Mouse (Mus musculus) regulatory T cell (primary cell): Measurements from ENCODE around the gene Ldlrad1.

Source experiments
- in situ Hi-C: fragments of 300-600 bp; cut with MboI, MseI; formaldehyde crosslinking; loops from one replicate; pipeline ENCODE4 v1.15.1; 2025; ENCODE audit warnings: high pct_unique_total_duplicates

Gene Ldlrad1

DNA sequence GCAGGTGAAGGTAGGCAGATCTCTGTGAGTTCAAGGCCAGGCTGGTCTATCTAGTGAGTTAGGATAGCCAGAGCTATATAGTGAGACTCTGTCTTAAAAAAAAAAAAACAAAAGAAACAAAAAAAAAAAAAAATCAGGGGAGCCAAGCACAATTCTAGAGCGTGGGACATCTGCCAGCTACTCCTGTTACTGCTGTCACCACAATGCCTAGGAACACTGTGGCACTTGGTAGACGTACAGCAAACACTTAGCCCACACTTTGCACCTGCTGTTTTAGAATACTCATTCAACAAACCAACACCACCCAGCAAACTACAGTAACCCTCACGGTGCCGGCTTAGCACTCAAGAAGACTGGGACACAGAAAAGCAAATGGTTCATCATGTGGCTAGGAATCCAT is 2.5 kb downstream of the Ldlrad1 start:
- in situ Hi-C loops = no loop called here

DNA sequence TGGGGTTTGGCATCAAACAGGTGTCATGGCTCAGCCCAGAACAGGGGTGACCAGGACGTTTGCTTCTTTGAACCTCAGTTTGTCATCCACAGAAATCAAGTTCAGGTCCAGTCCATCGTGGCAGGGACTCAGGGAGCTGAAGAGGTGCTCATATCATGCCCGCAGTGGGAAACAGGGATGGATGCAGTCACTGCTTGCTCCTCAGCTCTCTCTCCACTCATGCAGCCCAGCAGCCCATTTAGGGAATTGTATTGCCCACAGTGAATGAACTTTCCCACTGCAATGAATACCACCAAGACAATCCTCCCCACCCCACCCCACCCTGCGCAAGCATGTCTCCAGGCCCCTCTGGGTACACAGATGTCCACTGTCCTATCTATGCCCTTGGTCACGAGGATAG is 3.0 kb downstream of the Ldlrad1 start:
- in situ Hi-C loops = no loop called here

GRCm38 (mm10) chr4:107213279-107214011 is 4.5 kb downstream of the Ldlrad1 start:
- in situ Hi-C loops = no loop called here

DNA sequence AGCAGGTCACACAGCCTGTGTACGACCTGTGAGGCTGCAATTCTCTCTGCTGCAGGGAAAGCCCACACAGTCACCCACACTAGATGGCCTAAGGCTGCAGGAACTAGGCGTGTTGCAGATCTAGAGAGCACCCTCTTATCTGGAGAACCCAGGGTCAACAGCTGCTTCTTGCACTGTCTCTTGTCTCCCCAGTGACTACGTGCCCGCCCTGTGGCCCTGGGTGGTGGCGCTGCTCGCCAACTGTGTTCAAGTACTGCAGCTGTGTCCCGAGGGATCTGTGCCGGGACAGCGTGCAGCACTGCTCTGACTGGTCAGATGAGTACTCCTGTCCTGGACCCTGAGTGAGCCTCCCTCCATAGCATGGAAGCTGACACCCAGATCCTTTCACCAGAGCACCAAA is 8.6 kb downstream of the Ldlrad1 start:
- in situ Hi-C loops = no loop called here

GRCm38 (mm10) chr4:107221524-107221923 is 12.5 kb downstream of the Ldlrad1 start:
- in situ Hi-C loops = no loop called here

DNA sequence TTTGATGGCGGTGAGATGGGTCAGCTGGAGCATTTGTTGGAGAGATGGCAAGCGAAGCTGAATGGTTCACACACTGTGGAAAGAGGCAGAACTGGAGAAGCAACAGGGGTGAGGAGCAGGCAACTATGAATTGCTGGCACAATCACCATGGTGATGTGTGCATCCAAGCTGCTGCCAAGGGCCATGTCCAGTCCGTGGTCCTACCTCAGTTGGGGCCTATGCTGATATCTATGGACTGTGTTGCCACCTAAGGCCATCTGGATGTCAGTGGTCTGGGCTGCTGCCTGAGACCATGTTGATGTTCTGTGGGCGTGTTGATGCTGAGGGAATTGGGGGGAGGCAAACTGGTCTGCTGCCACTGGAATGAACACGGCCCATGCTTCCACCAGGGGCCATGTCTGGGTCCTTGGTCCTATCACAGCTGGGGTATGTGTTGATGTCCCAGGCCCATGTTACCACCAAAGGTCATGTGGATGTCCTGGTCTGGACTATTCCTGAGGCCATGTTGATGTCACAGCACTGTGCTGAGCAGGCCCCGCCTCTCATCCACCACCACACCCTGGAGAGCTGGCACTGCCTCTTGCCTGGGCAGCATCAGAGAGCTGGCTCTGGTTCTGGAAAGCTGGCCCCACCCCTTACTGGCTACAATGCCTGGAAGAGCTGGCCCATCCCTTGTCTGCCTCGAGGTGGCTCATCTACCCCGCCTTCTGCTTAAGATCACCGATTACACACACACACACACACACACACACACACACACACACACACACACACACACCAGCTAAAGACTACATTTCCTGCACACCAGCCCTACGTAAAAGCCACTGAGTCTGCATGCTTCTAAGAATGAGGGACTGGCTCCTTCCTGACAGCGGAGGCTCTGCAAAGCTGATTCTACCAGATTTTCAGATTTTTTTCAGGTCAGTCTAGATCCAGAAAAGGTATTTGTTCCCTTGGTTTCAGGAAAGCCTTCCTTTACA is 14.5 kb downstream of the Ldlrad1 start:
- in situ Hi-C loops = no loop called here

GRCm38 (mm10) chr4:107226313-107226712 is 17.3 kb downstream of the Ldlrad1 start:
- in situ Hi-C loops = no loop called here

GRCm38 (mm10) chr4:107232219-107232618 is 23.2 kb downstream of the Ldlrad1 start:
- in situ Hi-C loops = no loop called here

DNA sequence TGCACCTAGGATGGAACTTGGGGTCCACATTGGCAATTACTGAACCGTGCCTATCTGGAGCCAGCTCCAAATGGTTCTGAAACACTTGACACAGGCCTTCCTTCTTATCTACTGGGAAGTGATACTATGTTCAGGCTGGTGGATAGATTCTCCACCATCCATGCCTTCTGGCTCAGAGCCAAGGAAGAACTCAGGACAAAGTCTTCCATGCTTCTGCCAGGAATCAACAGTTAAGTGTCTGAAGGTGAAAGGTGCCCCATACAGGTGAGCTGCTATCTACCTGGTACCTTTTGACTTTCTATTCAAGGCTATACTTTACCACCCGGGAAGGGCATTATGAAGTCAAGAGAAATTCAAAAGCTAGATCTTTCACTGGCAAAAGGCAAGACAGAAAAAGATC is 29.3 kb downstream of the Ldlrad1 start:
- in situ Hi-C loops = no loop called here

- in situ Hi-C loops = no loop called here
These were observed 31.2 kb downstream of the Ldlrad1 start for GRCm38 (mm10) chr4:107240196-107240595.

DNA sequence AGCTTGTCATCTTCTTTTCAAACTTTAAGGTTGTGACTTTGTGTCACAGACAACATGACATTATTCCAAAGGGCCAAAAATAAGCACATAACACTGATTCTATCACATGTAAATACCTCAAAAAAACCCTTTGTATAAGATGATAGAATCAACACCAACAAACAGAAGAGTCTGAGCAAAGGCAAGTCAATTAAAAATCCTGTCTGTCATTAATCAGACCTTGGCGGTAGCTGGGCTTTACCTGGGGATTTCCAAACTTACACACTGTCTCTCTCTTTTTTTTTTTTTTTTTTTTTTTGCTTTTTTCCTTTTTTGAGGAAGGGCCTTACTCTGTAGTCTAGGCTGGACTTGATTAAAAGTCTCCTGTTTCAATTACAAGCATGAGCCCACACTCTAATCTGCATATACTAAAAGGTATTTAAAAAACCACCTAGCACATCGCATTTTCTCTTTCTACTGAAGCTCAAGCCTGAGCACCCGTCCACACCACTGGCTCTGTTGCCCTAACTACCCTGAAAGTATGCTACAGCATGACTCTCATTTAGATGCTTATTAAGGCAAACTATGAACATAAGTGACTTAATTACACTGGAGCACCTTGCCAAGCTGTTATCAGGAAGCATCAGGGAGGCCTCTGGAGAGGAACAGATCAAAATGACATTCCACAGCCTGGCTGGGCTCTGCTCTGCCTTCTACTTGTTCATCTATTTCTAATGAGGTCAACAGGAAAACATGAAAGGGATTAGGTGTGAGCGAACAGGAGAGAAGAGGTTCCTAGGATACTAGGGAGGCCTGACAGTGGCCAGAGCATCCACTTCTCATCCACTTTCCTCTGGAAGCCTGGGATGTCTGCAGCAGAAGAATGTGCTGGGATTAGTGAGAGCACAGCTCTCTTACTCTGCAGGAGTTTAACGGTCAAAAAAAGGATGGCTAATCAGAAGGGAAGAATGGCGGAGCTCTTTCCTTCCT is 34.7 kb downstream of the Ldlrad1 start:
- in situ Hi-C loops = no loop called here

DNA sequence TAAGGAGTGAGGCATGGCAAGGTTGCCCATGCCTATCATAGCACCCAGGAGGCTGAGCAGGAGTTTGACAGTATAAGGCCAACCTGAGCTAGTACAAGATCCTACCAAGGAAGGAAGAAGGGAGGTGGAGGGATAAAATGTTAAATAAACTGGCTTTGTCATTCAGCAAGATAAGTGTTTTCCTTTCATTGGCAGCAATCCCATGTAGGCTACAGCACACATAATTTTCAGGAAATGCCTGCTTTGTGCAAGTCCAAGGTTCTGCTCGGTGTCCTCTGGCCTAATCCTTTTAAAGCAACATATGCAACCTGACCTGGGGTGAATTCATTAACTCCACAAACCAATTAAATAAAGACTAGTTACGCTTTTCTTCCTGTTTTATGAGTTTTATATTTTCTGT is 36.4 kb downstream of the Ldlrad1 start:
- in situ Hi-C loops = no loop called here

- in situ Hi-C loops = no loop called here
These were observed 37.1 kb downstream of the Ldlrad1 start for GRCm38 (mm10) chr4:107246040-107246439.

- in situ Hi-C loops = no loop called here
These were observed 38.1 kb downstream of the Ldlrad1 start for GRCm38 (mm10) chr4:107247110-107247509.

DNA sequence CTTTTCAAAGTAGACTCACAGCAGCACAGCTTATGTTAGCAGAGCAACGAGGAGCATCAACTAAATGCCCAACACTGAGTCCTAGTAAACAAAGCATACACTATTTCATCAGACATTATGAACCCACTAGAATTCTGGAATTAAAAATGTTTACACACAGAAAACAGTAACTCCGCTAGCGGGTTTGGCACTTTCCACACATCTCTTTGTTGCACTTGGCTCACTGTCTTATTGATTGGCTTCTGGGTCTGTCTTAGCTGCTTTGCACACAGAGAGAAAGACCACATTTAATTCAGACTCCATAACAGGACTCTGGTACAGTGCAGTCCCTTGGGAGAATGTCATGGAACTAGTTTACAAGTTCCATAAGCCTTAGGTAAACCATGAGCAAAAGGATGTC is 39.1 kb downstream of the Ldlrad1 start:
- in situ Hi-C loops = no loop called here

DNA sequence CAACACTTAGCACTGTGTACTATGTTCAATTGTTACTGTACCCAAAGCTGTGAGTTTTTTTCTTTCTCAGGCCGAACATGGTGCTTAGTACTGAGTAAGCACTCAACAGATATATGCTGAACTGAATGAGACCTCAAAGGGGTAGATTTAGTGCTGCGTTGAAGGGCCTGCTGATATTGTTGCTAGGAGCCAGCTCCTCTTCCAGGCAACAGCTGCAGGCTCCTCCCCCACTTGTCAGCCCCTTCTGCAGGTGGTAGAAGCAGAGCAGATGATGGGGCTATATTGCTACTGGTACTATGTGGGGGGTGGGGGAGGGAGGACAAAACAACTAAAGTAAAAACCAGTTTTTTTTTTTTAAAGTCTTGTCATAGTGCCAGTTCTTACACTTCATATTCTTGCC is 40.5 kb downstream of the Ldlrad1 start:
- in situ Hi-C loops = no loop called here

DNA sequence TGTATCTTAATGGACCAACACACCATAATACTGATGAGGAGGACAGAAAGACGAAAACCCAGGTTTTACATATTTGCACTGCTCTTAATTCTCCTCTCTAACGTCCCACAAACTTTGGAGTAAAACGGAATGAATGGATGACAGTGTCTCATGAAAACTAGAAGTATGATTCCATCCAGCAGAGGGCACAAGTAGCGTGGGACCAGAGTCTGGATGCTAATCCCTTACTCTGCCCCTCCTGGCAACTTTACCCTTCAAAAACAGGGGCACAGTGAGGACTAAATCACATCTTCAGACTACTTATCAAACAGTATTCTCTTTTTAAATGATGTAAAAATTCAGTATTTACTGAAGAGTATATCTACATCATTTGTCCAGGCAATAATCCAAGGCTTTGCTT is 41.5 kb downstream of the Ldlrad1 start:
- in situ Hi-C loops = loop anchor here (25.0 kb wide), 1 partner anchor 1737 kb away; no protein-coding TSS in a partner anchor

DNA sequence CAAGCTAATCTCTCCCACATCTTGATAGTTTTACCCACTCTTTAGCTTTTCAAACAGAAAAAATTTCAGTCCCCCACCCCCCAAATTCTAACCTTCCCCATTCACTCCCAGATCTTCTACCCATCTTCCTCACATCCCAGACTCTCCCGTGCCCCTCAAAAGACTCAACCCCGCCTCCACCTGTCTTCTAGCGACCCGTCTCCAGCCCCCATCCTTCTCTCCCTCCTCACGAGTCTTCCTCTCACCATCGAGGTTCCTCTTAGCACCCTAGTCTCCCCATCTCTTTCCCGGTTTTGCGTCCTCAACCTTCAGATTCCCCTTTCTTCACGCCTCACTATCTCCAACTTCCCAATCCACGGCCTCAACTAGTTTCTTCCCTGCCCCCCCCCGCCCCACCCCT is 43.5 kb downstream of the Ldlrad1 start:
- in situ Hi-C loops = loop anchor here (25.0 kb wide), 1 partner anchor 1735 kb away; no protein-coding TSS in a partner anchor

DNA sequence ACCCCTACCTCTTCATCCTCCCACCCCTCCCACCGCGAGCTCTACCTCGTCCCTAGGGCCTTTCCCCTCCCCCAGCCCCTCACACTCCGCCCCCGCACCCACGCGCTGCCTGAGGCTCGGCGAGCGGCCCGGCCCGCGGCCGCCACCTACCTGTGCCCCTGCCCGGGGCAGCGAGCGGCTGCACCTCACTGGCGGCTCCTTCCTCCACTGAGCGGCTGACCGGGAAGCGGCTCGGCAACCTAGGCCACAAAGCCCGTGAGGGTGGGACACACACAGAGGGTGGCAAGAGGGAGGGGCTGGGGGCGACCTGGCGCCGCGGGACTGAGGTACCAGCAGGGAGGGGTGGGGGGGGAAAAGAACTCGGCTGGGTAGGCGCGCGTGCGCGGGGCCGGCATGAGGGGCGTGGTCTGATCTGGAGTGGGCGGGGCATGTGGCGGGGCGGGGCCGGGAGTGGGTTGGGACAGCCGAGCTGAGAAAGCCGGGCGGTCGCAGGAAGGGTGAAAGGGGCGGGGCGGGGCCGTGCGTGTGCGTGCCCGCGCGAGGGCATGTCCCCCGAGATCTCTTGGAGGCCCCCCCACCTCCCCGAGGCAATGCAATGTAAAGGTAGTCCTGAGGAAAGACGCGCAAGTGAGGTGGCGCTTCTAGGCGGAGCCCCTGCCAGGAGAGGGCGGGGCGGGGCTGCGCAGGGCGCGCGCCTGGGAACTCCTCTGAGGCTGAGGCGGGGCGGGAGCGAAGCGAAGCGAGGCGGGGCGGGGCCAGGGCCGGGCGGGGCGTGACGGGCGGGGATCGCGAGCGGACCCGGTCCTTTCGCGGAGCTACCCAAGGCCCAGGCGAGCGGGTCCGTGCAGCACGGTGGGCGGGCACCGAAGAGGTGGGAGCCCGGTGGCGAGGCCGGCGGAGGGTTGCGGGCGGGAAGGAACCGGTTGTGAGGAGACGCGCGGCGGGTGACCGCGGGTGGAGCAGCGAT is 44.4 kb downstream of the Ldlrad1 start, which contains the start of the genes Lrrc42 and Hspb11:
Lrrc42 (minus strand) TSS at position 408 of the 967 bp plus-strand sequence.
Hspb11 (plus strand) TSS at position 469 of the 967 bp plus-strand sequence.
- in situ Hi-C loops = loop anchor here (25.0 kb wide), 1 partner anchor 1734 kb away; no protein-coding TSS in a partner anchor

GRCm38 (mm10) chr4:107254414-107254813 is 45.4 kb downstream of the Ldlrad1 start:
- in situ Hi-C loops = loop anchor here (25.0 kb wide), 1 partner anchor 1733 kb away; no protein-coding TSS in a partner anchor
